Mouse (Mus musculus): ENCODE data around the gene Tmem185b.
A peak's percentile ranks its signal among the peaks of the same experiment; 100 is the strongest.

Gene Tmem185b

GRCm38 (mm10) chr1:119525689-119526591 lies at the start of gene Tmem185b:
TSS of gene Tmem185b (plus strand) at chr1:119526160.
- peak; percentile 89 for DNase-seq

DNA sequence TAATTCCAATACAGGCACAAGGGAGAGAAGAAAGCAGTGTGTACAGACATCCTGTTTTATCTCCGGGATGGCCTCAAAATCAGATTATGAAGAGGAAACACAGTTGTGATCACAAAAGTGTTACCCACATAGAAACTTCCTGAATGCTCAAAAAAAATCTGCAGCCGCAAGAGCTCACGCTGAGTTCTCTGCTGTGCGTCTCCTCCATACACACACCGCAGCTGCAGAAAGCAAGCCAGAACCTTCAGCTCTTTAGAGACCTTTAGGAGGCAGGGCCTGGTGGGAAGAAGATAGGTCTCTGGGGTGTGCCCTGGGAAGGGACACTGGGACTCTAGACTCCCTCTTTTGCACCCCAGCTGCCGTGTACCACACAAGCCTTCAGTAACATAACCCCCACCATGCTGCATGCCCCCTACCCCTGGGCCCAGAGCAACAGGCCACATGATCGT lies 49.0 kb upstream of the Tmem185b start:
- no peak for DNase-seq

DNA sequence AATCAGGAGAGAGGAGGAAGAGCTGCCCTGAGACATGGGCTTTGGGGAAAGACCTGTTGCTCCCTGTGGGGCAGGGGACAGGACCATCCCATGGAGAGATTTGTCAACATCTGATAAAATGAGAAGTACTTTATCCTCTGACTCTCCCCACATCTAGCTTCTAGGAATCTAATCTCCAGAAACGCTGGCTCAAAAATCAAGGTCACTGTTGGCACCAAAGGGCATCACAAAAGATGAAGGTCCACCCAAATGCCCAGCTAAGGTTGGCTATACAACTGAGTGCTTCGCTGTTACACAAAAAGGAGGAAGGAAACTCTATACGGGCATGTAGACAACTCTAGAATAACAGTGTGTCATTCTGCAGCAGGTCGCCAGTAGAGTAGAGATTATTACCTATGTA lies 46.3 kb upstream of the Tmem185b start:
- DNase-seq, result no peak

DNA sequence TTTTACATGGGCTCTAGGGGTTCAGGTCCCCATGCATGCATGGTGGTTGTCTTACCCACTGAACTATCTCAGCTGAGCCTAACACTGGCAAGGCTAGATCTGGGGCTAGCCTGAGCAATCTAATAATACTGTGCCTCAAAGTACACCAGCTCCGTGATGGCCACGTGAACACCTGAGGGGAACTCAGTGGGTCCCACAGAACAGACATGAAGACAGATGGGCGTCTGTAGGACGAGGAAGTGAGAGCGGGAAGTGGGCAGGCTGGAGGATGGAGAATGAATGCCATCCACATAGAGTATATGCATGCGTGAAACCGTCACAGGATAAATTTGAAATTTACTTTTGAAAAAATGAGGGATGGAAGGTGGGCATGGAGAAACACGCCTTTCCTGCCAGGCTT lies 45.3 kb upstream of the Tmem185b start:
- DNase-seq, result no peak

GRCm38 (mm10) chr1:119481205-119481932 lies 44.6 kb upstream of the Tmem185b start:
- DNase-seq, result no peak

GRCm38 (mm10) chr1:119482891-119483290 lies 43.1 kb upstream of the Tmem185b start:
- DNase-seq, result no peak

- no peak for DNase-seq
These were observed 41.5 kb upstream of the Tmem185b start for GRCm38 (mm10) chr1:119484457-119484856.

GRCm38 (mm10) chr1:119485825-119486224 lies 40.1 kb upstream of the Tmem185b start:
- no peak for DNase-seq

- DNase-seq, result no peak
These were observed 37.9 kb upstream of the Tmem185b start for GRCm38 (mm10) chr1:119487917-119488590.

DNA sequence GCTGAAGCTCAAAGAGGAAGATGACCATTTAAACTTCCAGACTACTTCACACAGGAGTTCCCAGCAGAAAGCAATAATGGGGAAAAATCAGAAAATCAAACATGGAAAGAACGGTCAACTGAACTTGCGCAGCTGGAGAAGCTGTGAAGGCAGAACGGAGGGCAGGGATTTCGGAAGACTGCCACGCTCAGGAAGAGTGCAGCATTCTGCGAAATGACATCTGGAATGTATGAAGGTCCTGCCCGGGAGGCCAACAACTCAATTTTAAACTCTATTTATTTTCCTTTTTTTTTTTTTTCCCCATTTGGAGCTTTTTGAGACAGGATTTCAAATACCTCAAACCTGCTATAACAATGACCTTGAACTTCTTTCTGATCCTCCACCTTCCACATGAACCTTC lies 35.2 kb upstream of the Tmem185b start:
- DNase-seq, result no peak

- DNase-seq, result no peak
These were observed 33.9 kb upstream of the Tmem185b start for GRCm38 (mm10) chr1:119492097-119492496.

- DNase-seq, result no peak
These were observed 33.5 kb upstream of the Tmem185b start for GRCm38 (mm10) chr1:119492505-119492904.

GRCm38 (mm10) chr1:119494024-119494711 lies 31.8 kb upstream of the Tmem185b start:
- peak; percentile 30 for DNase-seq

DNA sequence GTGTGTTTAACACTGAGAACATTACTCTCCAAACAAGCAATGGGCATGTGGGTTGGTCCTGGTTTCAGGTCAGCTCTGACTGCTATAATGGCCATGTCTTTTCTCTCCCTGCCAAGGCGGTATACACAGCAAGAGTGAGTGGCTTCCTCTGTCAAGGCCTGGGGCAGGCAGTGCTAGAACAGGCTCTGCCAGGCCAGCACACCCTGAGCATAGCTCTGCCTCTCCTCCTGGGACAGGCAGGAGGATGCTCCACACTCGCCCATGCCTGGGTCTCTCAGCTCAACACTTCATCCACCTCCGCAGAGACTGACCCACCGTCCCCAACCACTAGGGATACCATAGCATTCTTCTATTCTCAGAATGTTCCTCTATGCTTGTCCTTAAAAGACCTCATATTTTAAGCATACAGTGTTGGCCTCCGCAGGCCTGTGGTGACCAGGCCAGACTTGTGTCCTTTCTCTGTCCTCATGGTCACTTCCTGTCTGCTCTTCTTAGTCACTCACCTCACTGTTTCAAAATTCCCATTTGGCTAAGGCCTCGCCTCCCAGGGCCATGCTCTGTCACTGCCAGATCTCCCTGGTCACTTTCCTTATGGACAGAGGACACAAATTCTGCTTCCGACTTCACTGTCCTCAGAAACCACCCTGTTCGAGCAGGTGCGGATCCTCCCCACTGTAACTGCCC lies 31.1 kb upstream of the Tmem185b start:
- no peak for DNase-seq

DNA sequence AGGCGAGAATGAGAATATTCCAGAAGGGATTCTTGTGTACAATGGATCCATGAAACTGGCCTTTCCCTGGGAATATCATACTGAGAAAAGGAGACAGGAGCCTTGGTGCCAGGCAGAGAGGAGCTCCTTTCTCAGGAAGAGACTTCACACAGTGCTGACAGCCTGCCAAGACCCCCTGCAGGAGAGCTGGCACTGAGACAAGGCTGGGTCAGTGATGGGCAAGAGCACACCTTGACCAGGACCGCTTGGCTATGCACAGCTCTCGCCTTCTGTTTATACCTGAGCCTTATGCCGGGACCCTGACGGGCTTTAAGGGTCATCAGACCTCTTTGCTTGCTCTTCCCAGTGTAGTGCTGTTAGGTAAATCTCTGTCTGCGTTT lies 30.6 kb upstream of the Tmem185b start:
- DNase-seq, result peak; percentile 89

GRCm38 (mm10) chr1:119497346-119498004 lies 28.5 kb upstream of the Tmem185b start:
- DNase-seq, result no peak

DNA sequence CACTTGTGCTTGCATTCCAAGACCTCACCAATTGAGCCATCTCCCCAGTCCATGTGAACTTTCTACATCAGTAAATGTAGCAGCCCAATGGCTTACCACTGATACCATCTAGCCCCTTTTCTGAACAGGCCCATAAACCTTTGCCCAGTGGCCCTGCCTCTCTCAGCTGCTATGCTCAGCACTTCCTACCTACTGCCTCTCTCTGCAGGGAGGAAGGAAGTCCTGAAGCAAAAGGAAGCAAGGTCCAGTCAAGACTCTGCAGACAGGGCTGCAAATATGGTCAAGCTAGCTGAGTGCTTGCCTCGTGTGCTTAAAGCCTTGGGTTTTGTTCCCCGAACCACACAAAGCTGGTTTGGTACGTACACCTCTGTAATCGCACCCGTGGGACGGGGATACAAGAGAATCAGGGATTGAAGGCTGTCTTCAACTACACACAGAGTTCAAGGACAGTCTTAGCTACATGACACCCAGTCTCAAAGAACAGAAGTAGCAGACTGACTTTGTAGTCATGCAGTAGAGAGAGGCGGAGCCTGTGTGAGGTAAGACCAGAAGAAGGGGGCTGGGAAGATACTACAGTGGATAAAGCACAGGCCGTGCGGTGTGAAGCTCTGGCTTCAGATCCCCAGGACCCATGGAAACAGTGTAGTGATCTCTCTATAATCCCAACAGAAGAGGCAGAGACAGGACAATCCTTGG lies 27.3 kb upstream of the Tmem185b start:
- no peak for DNase-seq

DNA sequence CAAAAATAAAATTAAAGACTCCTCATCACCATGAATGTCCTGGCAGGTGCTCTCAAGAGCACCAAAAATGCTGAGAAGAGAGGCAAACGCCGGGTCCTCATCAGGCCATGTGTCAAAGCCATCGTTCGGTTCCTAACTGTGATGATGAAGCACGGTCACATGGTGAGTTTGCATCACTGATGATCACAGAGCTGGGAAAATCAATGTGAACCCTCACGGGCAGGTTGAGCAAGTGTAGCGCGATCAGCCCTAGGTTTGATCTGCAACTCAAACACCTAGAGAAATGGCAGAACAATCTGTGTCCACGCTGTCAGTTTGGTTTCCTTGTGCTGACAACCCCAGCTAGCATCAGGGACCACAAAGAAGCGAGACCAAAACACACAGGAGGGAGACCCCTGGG lies 26.5 kb upstream of the Tmem185b start:
- no peak for DNase-seq

- no peak for DNase-seq
These were observed 24.1 kb upstream of the Tmem185b start for GRCm38 (mm10) chr1:119501881-119502280.

DNA sequence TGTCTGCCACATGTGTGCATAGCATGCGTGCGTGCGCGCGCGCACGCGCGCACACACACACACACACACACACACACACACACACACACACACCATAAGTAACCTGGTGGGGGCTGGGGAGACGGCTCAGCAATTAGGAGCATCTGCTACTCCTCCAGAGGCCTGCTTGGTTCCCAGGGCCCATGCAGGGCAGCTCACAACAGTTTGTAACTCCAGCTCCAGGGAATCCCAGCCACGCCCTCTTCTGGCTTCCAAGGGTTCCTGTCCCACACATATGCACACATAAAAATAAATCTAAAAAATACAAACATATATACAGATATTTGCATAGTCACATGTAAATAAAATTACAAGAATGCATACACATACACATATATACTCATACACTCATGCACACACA lies 23.2 kb upstream of the Tmem185b start:
- DNase-seq, result no peak

DNA sequence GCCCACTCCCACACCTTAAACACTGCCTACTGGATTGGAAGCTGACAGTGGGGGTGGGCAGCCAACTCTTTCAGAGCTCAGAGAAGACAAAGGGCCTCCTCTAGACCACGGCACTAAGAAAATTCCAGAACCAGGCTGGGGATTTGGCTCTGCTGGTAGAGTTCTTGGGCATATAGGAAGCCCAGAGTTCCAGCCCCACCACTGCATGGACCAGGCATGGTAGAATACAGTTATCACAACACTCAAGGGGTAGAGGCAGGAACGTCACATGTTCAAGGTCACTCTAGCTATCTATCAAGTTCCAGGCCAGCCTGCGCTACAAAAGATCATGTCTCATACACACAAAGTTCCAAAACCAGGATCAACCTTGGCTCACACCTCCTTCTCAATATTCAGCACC lies 22.8 kb upstream of the Tmem185b start:
- DNase-seq, result no peak

Data from cerebellum, adult 8-10 months (tissue).